Mouse (Mus musculus) midbrain, embryonic 14.5 days (tissue): ENCODE data around the gene Col11a2. TPM values are rescaled to one million over a fixed set of nuclear protein-coding genes. Genes with fewer than 3 reads are reported as not detected.

Source experiments
- ATAC-seq: fragments of 200-750 bp; cut with Nextera tagmentation; 2 replicates; pipeline ENCODE4 v1.8.0; 2017; ENCODE audit warnings: moderate number of reproducible peaks, moderate library complexity; ENCODE audit not compliant: low FRiP score, low TSS enrichment
- DNase-seq: peaks from one replicate; pipeline ENCODE4 v3.0.0-alpha.2; 2015
- H3K27ac ChIP-seq: fragments of 300-500 bp; sonication (generic); replicated peaks from 2 replicates; pipeline ENCODE4 v1.5.1; 2014; ENCODE audit warnings: mild to moderate bottlenecking, low read depth, low read length, moderate library complexity
- H3K27me3 ChIP-seq: fragments of 300-500 bp; sonication (generic); 2 replicates; pipeline ENCODE4 v1.6.1; 2014; ENCODE audit warnings: low read length, control low read depth, mixed read lengths; ENCODE audit not compliant: control insufficient read depth, insufficient read depth
- H3K36me3 ChIP-seq: fragments of 300-500 bp; sonication (generic); 2 replicates; pipeline ENCODE4 v1.6.1; 2014; ENCODE audit warnings: low read length, control low read depth; ENCODE audit not compliant: control insufficient read depth, insufficient read depth
- H3K4me1 ChIP-seq: fragments of 300-500 bp; sonication (generic); 2 replicates; pipeline ENCODE4 v1.6.1; 2014; ENCODE audit warnings: mild to moderate bottlenecking, antibody characterized with exemption, low read length, control low read depth; ENCODE audit not compliant: control insufficient read depth, insufficient read depth
- H3K4me2 ChIP-seq: fragments of 300-500 bp; sonication (generic); 2 replicates; pipeline ENCODE4 v1.6.1; 2014; ENCODE audit warnings: mild to moderate bottlenecking, low read length, moderate library complexity
- H3K4me3 ChIP-seq: fragments of 300-500 bp; sonication (generic); replicated peaks from 2 replicates; pipeline ENCODE4 v1.5.1; 2014; ENCODE audit warnings: low read depth, low read length
- H3K9ac ChIP-seq: fragments of 300-500 bp; sonication (generic); replicated peaks from 2 replicates; pipeline ENCODE4 v1.6.1; 2014; ENCODE audit warnings: mild to moderate bottlenecking, low read length, moderate library complexity
- H3K9me3 ChIP-seq: fragments of 300-500 bp; sonication (generic); 2 replicates; pipeline ENCODE4 v1.6.1; 2016; ENCODE audit warnings: low read length, control low read depth, mixed read lengths; ENCODE audit not compliant: control insufficient read depth
- WGBS: fragments of 180-500 bp; shearing (Covaris S2); extraction: QIAGEN DNeasy Blood & Tissue Kit; methylation state at CpG from one replicate; pipeline ENCODE4 v1.1.7; 2014; 5-methylcytosine and 5-hydroxymethylcytosine counted together
- microRNA counts: library from miRNA; unstranded; fragments of <30 nt; microRNA quantifications from one replicate; lab custom pipeline; 2016
- microRNA-seq: library from miRNA; unstranded; fragments of <30 nt; microRNA quantifications from one replicate; pipeline ENCODE4, GENCODE M21; 2016
- polyA plus RNA-seq: library from polyadenylated mRNA; unstranded; fragments of >200 nt; fragmentation: Nextera tagmentation; extraction: Ambion mirVana; gene quantifications from 2 replicates; pipeline ENCODE4 v1.2.1, GENCODE M21; 2014

Col11a2 gene
- polyA plus RNA-seq, 1 experiment from 2014 or later: 2.4 TPM

GRCm38 (mm10) chr17:34109038-34109805, 70.0 kb downstream of the Col11a2 start:
- peaks cover 7% of the 10 kb centered on the region; the same call in 1 of the 2 replicates for H3K9me3 ChIP-seq
- WGBS: 80% methylated on average over 14 of the region's 14 CpGs
- peaks cover 48% of the 10 kb centered on the region for H3K36me3 ChIP-seq
- no peak overlapping the region for H3K4me2 ChIP-seq
- no peaks in the 10 kb centered on the region for H3K4me1 ChIP-seq
- H3K9ac ChIP-seq: no peak overlapping the region
- DNase-seq (peak; percentile 68), ATAC-seq (no peak; the same call in 1 of the 2 replicates)
- H3K4me3 ChIP-seq: no peak overlapping the region
- H3K27ac ChIP-seq: no peak overlapping the region
- H3K27me3 ChIP-seq: no peaks in the 10 kb centered on the region

- DNase-seq (no peak), ATAC-seq (no peak; the same call in 1 of the 2 replicates)
- H3K9me3 ChIP-seq: peaks cover 5% of the 10 kb centered on the region; the same call in 1 of the 2 replicates
- no peak overlapping the region for H3K4me3 ChIP-seq
- 0 out of 2 replicates have a peak overlapping the region, but pooled peaks have one; percentile 41 for H3K27ac ChIP-seq
- no peaks in the 10 kb centered on the region for H3K4me1 ChIP-seq
- H3K27me3 ChIP-seq: no peaks in the 10 kb centered on the region
- H3K36me3 ChIP-seq: peaks cover 54% of the 10 kb centered on the region
- no peak overlapping the region for H3K4me2 ChIP-seq
- H3K9ac ChIP-seq: no peak overlapping the region
- 67% methylated on average over 3 of the region's 3 CpGs for WGBS
Measured at GRCm38 (mm10) chr17:34109806-34110195, 70.6 kb downstream of the Col11a2 start.

GRCm38 (mm10) chr17:34110309-34110708, 71.1 kb downstream of the Col11a2 start:
- WGBS: 70% methylated on average over 8 of the region's 8 CpGs
- no peaks in the 10 kb centered on the region for H3K4me1 ChIP-seq
- no peaks in the 10 kb centered on the region for H3K27me3 ChIP-seq
- ATAC-seq: no peak
- H3K4me3 ChIP-seq: no peak overlapping the region
- H3K9me3 ChIP-seq: peaks cover 3% of the 10 kb centered on the region; the same call in 1 of the 2 replicates
- no peak overlapping the region for H3K4me2 ChIP-seq
- no peak for DNase-seq
- 0 out of 2 replicates have a peak overlapping the region, but pooled peaks have one; percentile 41 for H3K27ac ChIP-seq
- peaks cover 59% of the 10 kb centered on the region for H3K36me3 ChIP-seq
- no peak overlapping the region for H3K9ac ChIP-seq

GRCm38 (mm10) chr17:34114114-34114513, 74.9 kb downstream of the Col11a2 start:
- H3K27me3 ChIP-seq: no peaks in the 10 kb centered on the region
- no peak overlapping the region for H3K4me2 ChIP-seq
- no peaks in the 10 kb centered on the region for H3K9me3 ChIP-seq
- 90% methylated on average over 7 of the region's 7 CpGs for WGBS
- no peak overlapping the region for H3K27ac ChIP-seq
- ATAC-seq (no peak), DNase-seq (no peak)
- H3K9ac ChIP-seq: no peak overlapping the region
- H3K4me3 ChIP-seq: no peak overlapping the region
- H3K4me1 ChIP-seq: peaks cover 11% of the 10 kb centered on the region
- H3K36me3 ChIP-seq: peaks cover 89% of the 10 kb centered on the region

MicroRNA genes within 50 kb of the gene (microRNA counts, 519-probe panel; counts per million panel counts)
- microRNA mmu-miR-219 (lab: Ali Mortazavi, UCI): 5,018 counts per million, percentile 51 among the panel's probes with 10 or more counts

Small RNA genes within 50 kb of the gene (microRNA-seq; reads per million reads assigned to microRNA genes)
- not detected for gene Mir219a-1
- gene Mir219c: not detected

Other genes starting within 250 kb of the Col11a2 start
- 39.5 and 45.8 TPM in 2 replicates for gene Kank3, start 228.9 kb upstream of the Col11a2 start, polyA plus RNA-seq
- 653 and 777 TPM in 2 replicates for gene Rps28, start 214.9 kb upstream of the Col11a2 start, polyA plus RNA-seq
- 497 and 604 TPM in 2 replicates for gene Ndufa7, start 214.9 kb upstream of the Col11a2 start, polyA plus RNA-seq
- 55.1 and 59.8 TPM in 2 replicates for gene Cd320, start 196.3 kb upstream of the Col11a2 start, polyA plus RNA-seq
- gene Gm7029, start 165.6 kb upstream of the Col11a2 start, polyA plus RNA-seq: not detected in 2 replicates
- gene Kifc1, start 148.8 kb upstream of the Col11a2 start, polyA plus RNA-seq: 2.2 and 2.5 TPM in 2 replicates
- 1.1 TPM in 1 of 2 replicates, not detected in the other for gene Platr17, start 134.3 kb upstream of the Col11a2 start, polyA plus RNA-seq
- gene Daxx, start 130.0 kb upstream of the Col11a2 start, polyA plus RNA-seq: 40.7 and 44.6 TPM in 2 replicates
- gene Tapbp, start 123.5 kb upstream of the Col11a2 start, polyA plus RNA-seq: 18.3 and 20.6 TPM in 2 replicates
- gene Zbtb22, start 123.5 kb upstream of the Col11a2 start, polyA plus RNA-seq: 12.1 and 13.1 TPM in 2 replicates
- gene Rgl2, start 109.9 kb upstream of the Col11a2 start, polyA plus RNA-seq: 47.2 and 50.3 TPM in 2 replicates
- gene Pfdn6, start 99.1 kb upstream of the Col11a2 start, polyA plus RNA-seq: 167 and 188 TPM in 2 replicates
- gene Wdr46, start 98.8 kb upstream of the Col11a2 start, polyA plus RNA-seq: 15.5 and 16.9 TPM in 2 replicates
- 8.0 and 10.1 TPM in 2 replicates for gene B3galt4, start 87.9 kb upstream of the Col11a2 start, polyA plus RNA-seq
- 50.6 and 63.2 TPM in 2 replicates for gene Vps52, start 83.6 kb upstream of the Col11a2 start, polyA plus RNA-seq
- gene Rps18, start 83.4 kb upstream of the Col11a2 start, polyA plus RNA-seq: 872 and 980 TPM in 2 replicates
- gene H2-K1, start 39.1 kb upstream of the Col11a2 start, polyA plus RNA-seq: 10.5 and 15.5 TPM in 2 replicates
- 9.1 and 18.5 TPM in 2 replicates for gene Ring1, start 14.8 kb upstream of the Col11a2 start, polyA plus RNA-seq
- gene H2-Ke6, start 11.4 kb upstream of the Col11a2 start, polyA plus RNA-seq: 56.1 and 75.0 TPM in 2 replicates
- 95.7 and 97.0 TPM in 2 replicates for gene Slc39a7, start 7.8 kb upstream of the Col11a2 start, polyA plus RNA-seq
- 33.3 and 33.4 TPM in 2 replicates for gene Rxrb, start 7.6 kb upstream of the Col11a2 start, polyA plus RNA-seq
- not detected in 2 replicates for gene H2-Oa, start 52.9 kb downstream of the Col11a2 start, polyA plus RNA-seq
- 16.7 and 20.4 TPM in 2 replicates for gene H2-DMa, start 80.1 kb downstream of the Col11a2 start, polyA plus RNA-seq
- 160 and 171 TPM in 2 replicates for gene Brd2, start 83.2 kb downstream of the Col11a2 start, polyA plus RNA-seq
- 0.15 and 0.18 TPM in 2 replicates for gene H2-DMb2, start 103.9 kb downstream of the Col11a2 start, polyA plus RNA-seq
- gene H2-DMb1, start 113.6 kb downstream of the Col11a2 start, polyA plus RNA-seq: 0.38 and 0.91 TPM in 2 replicates
- 1.1 and 2.9 TPM in 2 replicates for gene Tap1, start 148.1 kb downstream of the Col11a2 start, polyA plus RNA-seq
- gene Psmb9, start 148.3 kb downstream of the Col11a2 start, polyA plus RNA-seq: 1.0 and 2.2 TPM in 2 replicates
- 1.1 and 5.1 TPM in 2 replicates for gene Psmb8, start 158.3 kb downstream of the Col11a2 start, polyA plus RNA-seq
- 0.77 and 1.6 TPM in 2 replicates for gene Tap2, start 164.1 kb downstream of the Col11a2 start, polyA plus RNA-seq
- gene H2-Ob, start 199.5 kb downstream of the Col11a2 start, polyA plus RNA-seq: not detected in 2 replicates
- gene H2-Ab1, start 218.3 kb downstream of the Col11a2 start, polyA plus RNA-seq: 1.1 and 2.0 TPM in 2 replicates
- gene H2-Aa, start 248.4 kb downstream of the Col11a2 start, polyA plus RNA-seq: 0.83 TPM in 1 of 2 replicates, not detected in the other